In genomic region chr7:45813787-45814779, GRCm38 (mm10) we compare ENCODE assay signal across 8 mouse cellular contexts. TPM values are rescaled to one million over a fixed set of nuclear protein-coding genes. Genes with fewer than 3 reads are reported as not detected.
A peak's percentile ranks its signal among the peaks of the same experiment; 100 is the strongest.
DNase-seq lines count a peak whose midpoint lies in the region; ATAC-seq lines count a peak whose summit lies in the region.

Cyth2 (minus strand) TSS chr7:45814581.

- H3K36me3 ChIP-seq in hindbrain, embryonic 11.5 days (ENCODE audit: control insufficient read depth, insufficient read depth, low read length), result peaks cover 31% of the 10 kb centered on the region

- H3K9me3 ChIP-seq in hindbrain, embryonic 11.5 days (ENCODE audit: control insufficient read depth, low read length), result no peaks in the 10 kb centered on the region

- H3K27me3 ChIP-seq in hindbrain, embryonic 11.5 days (ENCODE audit: control insufficient read depth, insufficient read depth, low read length), result no peaks in the 10 kb centered on the region

- peaks cover 14% of the 10 kb centered on the region for H3K4me1 ChIP-seq in hindbrain, embryonic 11.5 days (replicated peaks; ENCODE audit: control insufficient read depth, insufficient read depth, low read length)

- WGBS in hindbrain, embryonic 11.5 days, result under 1% methylated on average over 75 of the region's 92 CpGs

- H3K9ac ChIP-seq in hindbrain, embryonic 11.5 days (ENCODE audit: low read depth, low read length), result peak within 1 kb of the TSS; percentile 100

- peak; percentile 99 for ATAC-seq in hindbrain, embryonic 11.5 days (ENCODE audit: low FRiP score)

- H3K4me3 ChIP-seq in hindbrain, embryonic 11.5 days (ENCODE audit: low read depth, low read length), result peak within 1 kb of the TSS; percentile 97

- peak within 1 kb of the TSS; percentile 76 for H3K4me2 ChIP-seq in hindbrain, embryonic 11.5 days (replicated peaks; ENCODE audit: low read depth, low read length)

- H3K27ac ChIP-seq in hindbrain, embryonic 11.5 days (ENCODE audit: low read depth, low read length), result peak within 1 kb of the TSS; percentile 100

- DNase-seq in Muller cell, postnatal 12 days (ENCODE audit: inconsistent ontology term), result peak; percentile 100
- DNase-seq in cerebellum, adult 9-11 months, result peak; percentile 100
- peak; percentile 100 for DNase-seq in frontal cortex, adult 2 months (ENCODE audit: extremely low spot score in 1 of 2, low spot score in 1 of 2)
- DNase-seq in hindbrain, embryonic 11.5 days (ENCODE audit: low spot score), result peak; percentile 100
- peak; percentile 99 for DNase-seq in layer of hippocampus, postnatal 10 days (ENCODE audit: low spot score in 2 of 2)
- DNase-seq in lung, postnatal 10 days, result peak; percentile 100
- peak; percentile 97 for DNase-seq in ovary, postnatal 36 days (ENCODE audit: low spot score)
- peak; percentile 100 for DNase-seq in thymus, postnatal 25 days

RNA-seq across cellular contexts. Expression of gene Cyth2, which starts in this region (rescaled TPM):
- 158 and 167 TPM in 2 replicates for polyA plus RNA-seq in frontal cortex, adult 2 months (2012; rRNA removed)
- 211 and 248 TPM in 2 replicates for polyA plus RNA-seq in hindbrain, embryonic 11.5 days (2014; fragmentation: Nextera tagmentation; extraction: Ambion mirVana)
- 100 to 1,000 TPM; 180 to 184 TPM for total RNA-seq in layer of hippocampus, postnatal 10 days (2021)

Comparison
In these comparisons a context has a peak if more than half of its experiments do, and no peak if none do; other contexts are left out.
1. Peak in every context shown above with its lines: DNase-seq, ATAC-seq, H3K4me3 ChIP-seq and H3K27ac ChIP-seq.